Mouse (Mus musculus): ENCODE results near the gene Ap2m1. TPM values are rescaled to one million over a fixed set of nuclear protein-coding genes. Genes with fewer than 3 reads are reported as not detected.

Ap2m1 gene
- polyA plus RNA-seq, 1 experiment from 2014 or later, result 518 TPM

- no peak for ATAC-seq (ENCODE audit: insufficient read depth, low FRiP score, low read depth)
- Histone ChIP-seq H3K27me3 (replicated peaks) (no peaks in the 10 kb centered on the region), H3K9ac (peak overlapping the region; percentile 89), H3K9me3 (no peaks in the 10 kb centered on the region), H3K4me3 (replicated peaks) (peak overlapping the region; percentile 92), H3K27ac (peak overlapping the region; percentile 92), H3K4me2 (peak overlapping the region; percentile 73), H3K4me1 (peaks cover 22% of the 10 kb centered on the region), H3K36me3 (peaks cover 42% of the 10 kb centered on the region)
- 23% methylated on average over 9 of the region's 9 CpGs for WGBS
Observed at GRCm38 (mm10) chr16:20536081-20536665, 895 bp downstream of the Ap2m1 start.

- H3K27me3 ChIP-seq (replicated peaks), result no peaks in the 10 kb centered on the region
Observed at GRCm38 (mm10) chr16:20537071-20537471, 1.8 kb downstream of the Ap2m1 start.

GRCm38 (mm10) chr16:20537601-20538320 is 2.5 kb downstream of the Ap2m1 start:
- ATAC-seq (ENCODE audit: insufficient read depth, low FRiP score, low read depth), result no peak
- Histone ChIP-seq H3K4me3 (replicated peaks) (peak overlapping the region; percentile 92), H3K27ac (no peak overlapping the region; the same call in 1 of the 2 replicates), H3K27me3 (replicated peaks) (no peaks in the 10 kb centered on the region), H3K4me2 (peak overlapping the region; percentile 73), H3K36me3 (peaks cover 47% of the 10 kb centered on the region), H3K9me3 (no peaks in the 10 kb centered on the region), H3K4me1 (peaks cover 22% of the 10 kb centered on the region), H3K9ac (no peak overlapping the region)
- WGBS, result 45% methylated on average over 6 of the region's 6 CpGs

More at GRCm38 (mm10) chr16:20537071-20537471, 1.8 kb downstream of the Ap2m1 start:
- peak overlapping the region; percentile 61 for H3K27ac ChIP-seq
- H3K4me2 ChIP-seq, result peak overlapping the region; percentile 73
- H3K36me3 ChIP-seq, result peaks cover 42% of the 10 kb centered on the region
- H3K9ac ChIP-seq, result peak overlapping the region; percentile 16; the same call in 1 of the 2 replicates
- no peaks in the 10 kb centered on the region for H3K9me3 ChIP-seq
- 27% methylated on average over 5 of the region's 5 CpGs for WGBS
- peaks cover 22% of the 10 kb centered on the region for H3K4me1 ChIP-seq
- no peak for ATAC-seq (ENCODE audit: insufficient read depth, low FRiP score, low read depth)
- H3K4me3 ChIP-seq (replicated peaks), result peak overlapping the region; percentile 92

- Histone ChIP-seq H3K4me2 (no peak overlapping the region), H3K9me3 (no peaks in the 10 kb centered on the region), H3K4me1 (peaks cover 22% of the 10 kb centered on the region), H3K27ac (no peak overlapping the region), H3K9ac (no peak overlapping the region), H3K27me3 (replicated peaks) (no peaks in the 10 kb centered on the region), H3K36me3 (peaks cover 57% of the 10 kb centered on the region), H3K4me3 (replicated peaks) (no peak overlapping the region)
- 78% methylated on average over 3 of the region's 3 CpGs for WGBS
- no peak for ATAC-seq (ENCODE audit: insufficient read depth, low FRiP score, low read depth)
Observed at GRCm38 (mm10) chr16:20539649-20540048, 4.4 kb downstream of the Ap2m1 start.

GRCm38 (mm10) chr16:20540438-20540837 is 5.2 kb downstream of the Ap2m1 start:
- WGBS, result 61% methylated on average over 4 of the region's 4 CpGs
- Histone ChIP-seq H3K36me3 (peaks cover 63% of the 10 kb centered on the region), H3K4me3 (replicated peaks) (no peak overlapping the region), H3K4me1 (peaks cover 22% of the 10 kb centered on the region), H3K9ac (no peak overlapping the region), H3K27ac (no peak overlapping the region), H3K9me3 (no peaks in the 10 kb centered on the region), H3K4me2 (no peak overlapping the region), H3K27me3 (replicated peaks) (no peaks in the 10 kb centered on the region)
- ATAC-seq (ENCODE audit: insufficient read depth, low FRiP score, low read depth), result no peak

- Histone ChIP-seq H3K9me3 (no peaks in the 10 kb centered on the region), H3K36me3 (peaks cover 37% of the 10 kb centered on the region), H3K4me2 (no peak overlapping the region), H3K9ac (no peak overlapping the region), H3K27ac (no peak overlapping the region), H3K4me3 (replicated peaks) (no peak overlapping the region), H3K4me1 (peaks cover 12% of the 10 kb centered on the region), H3K27me3 (replicated peaks) (no peaks in the 10 kb centered on the region)
- 92% methylated on average over 10 of the region's 10 CpGs for WGBS
- no peak for ATAC-seq (ENCODE audit: insufficient read depth, low FRiP score, low read depth)
Observed at GRCm38 (mm10) chr16:20545696-20546095, 10.4 kb downstream of the Ap2m1 start.

- H3K36me3 ChIP-seq, result peaks cover 38% of the 10 kb centered on the region
- WGBS, result 44% methylated on average over 5 of the region's 5 CpGs
- ATAC-seq (ENCODE audit: insufficient read depth, low FRiP score, low read depth), result no peak
- H3K4me1 ChIP-seq, result peaks cover 12% of the 10 kb centered on the region
- H3K27me3 ChIP-seq (replicated peaks), result no peaks in the 10 kb centered on the region
- H3K4me2 ChIP-seq, result peak overlapping the region; percentile 86
- peak overlapping the region; percentile 88 for H3K4me3 ChIP-seq (replicated peaks)
- H3K27ac ChIP-seq, result peak overlapping the region; percentile 81; the same call in 1 of the 2 replicates
- H3K9me3 ChIP-seq, result no peaks in the 10 kb centered on the region
- H3K9ac ChIP-seq, result 0 out of 2 replicates have a peak overlapping the region, but pooled peaks have one; percentile 70
Observed at GRCm38 (mm10) chr16:20547423-20547822, 12.1 kb downstream of the Ap2m1 start.

GRCm38 (mm10) chr16:20548096-20548948 is 13.0 kb downstream of the Ap2m1 start, which contains the start of gene Abcf3:
Abcf3 (plus strand) TSS chr16:20548577.
- peak; percentile 99 for ATAC-seq (ENCODE audit: insufficient read depth, low FRiP score, low read depth)
- under 1% methylated on average over 56 of the region's 56 CpGs for WGBS
- no peaks in the 10 kb centered on the region for H3K9me3 ChIP-seq

GRCm38 (mm10) chr16:20549161-20549560 is 13.9 kb downstream of the Ap2m1 start:
- peak overlapping the region; percentile 88 for H3K4me3 ChIP-seq (replicated peaks)
- no peaks in the 10 kb centered on the region for H3K9me3 ChIP-seq
- no peak for ATAC-seq (ENCODE audit: insufficient read depth, low FRiP score, low read depth)
- no peak overlapping the region for H3K27ac ChIP-seq
- H3K36me3 ChIP-seq, result peaks cover 41% of the 10 kb centered on the region
- H3K9ac ChIP-seq, result peak overlapping the region; percentile 85
- H3K4me1 ChIP-seq, result peaks cover 12% of the 10 kb centered on the region
- peak overlapping the region; percentile 86 for H3K4me2 ChIP-seq
- 50% methylated on average over 9 of the region's 9 CpGs for WGBS
- H3K27me3 ChIP-seq (replicated peaks), result no peaks in the 10 kb centered on the region

More at GRCm38 (mm10) chr16:20548096-20548948, 13.0 kb downstream of the Ap2m1 start, which contains the start of gene Abcf3:
- Histone ChIP-seq H3K27me3 (replicated peaks) (no peaks in the 10 kb centered on the region), H3K27ac (peak within 1 kb of the TSS; percentile 81), H3K4me2 (peak within 1 kb of the TSS; percentile 86), H3K4me1 (peaks cover 12% of the 10 kb centered on the region), H3K4me3 (replicated peaks) (peak within 1 kb of the TSS; percentile 88), H3K9ac (peak within 1 kb of the TSS; percentile 85), H3K36me3 (peaks cover 42% of the 10 kb centered on the region)

- Histone ChIP-seq H3K27ac (no peak overlapping the region), H3K36me3 (peaks cover 39% of the 10 kb centered on the region), H3K9ac (no peak overlapping the region), H3K4me3 (replicated peaks) (no peak overlapping the region), H3K27me3 (replicated peaks) (no peaks in the 10 kb centered on the region), H3K4me2 (no peak overlapping the region), H3K4me1 (peaks cover 12% of the 10 kb centered on the region), H3K9me3 (no peaks in the 10 kb centered on the region)
- 92% methylated on average over 5 of the region's 5 CpGs for WGBS
- ATAC-seq (ENCODE audit: insufficient read depth, low FRiP score, low read depth), result no peak
Observed at GRCm38 (mm10) chr16:20551691-20552090, 16.4 kb downstream of the Ap2m1 start.

- ATAC-seq (ENCODE audit: insufficient read depth, low FRiP score, low read depth), result no peak
- Histone ChIP-seq H3K4me2 (no peak overlapping the region), H3K27ac (no peak overlapping the region), H3K9ac (no peak overlapping the region), H3K4me1 (peaks cover 9% of the 10 kb centered on the region), H3K27me3 (replicated peaks) (no peaks in the 10 kb centered on the region), H3K36me3 (peaks cover 41% of the 10 kb centered on the region), H3K4me3 (replicated peaks) (no peak overlapping the region), H3K9me3 (no peaks in the 10 kb centered on the region)
- WGBS, result 82% methylated on average over 1 of the region's 1 CpGs
Observed at GRCm38 (mm10) chr16:20552594-20552993, 17.3 kb downstream of the Ap2m1 start.
